Mouse (Mus musculus) heart, embryonic 15.5 days (tissue): ENCODE data around the gene Mrps18b. TPM values are rescaled to one million over a fixed set of nuclear protein-coding genes. Genes with fewer than 3 reads are reported as not detected.

Experiments used
- ATAC-seq: fragments of 200-750 bp; cut with Nextera tagmentation; replicated peaks from 2 replicates; pipeline ENCODE4 v1.8.0; 2017; ENCODE audit warnings: low read depth, moderate TSS enrichment; ENCODE audit not compliant: insufficient number of reproducible peaks, insufficient read depth, low FRiP score
- H3K27ac ChIP-seq: fragments of 300-500 bp; sonication (generic); 2 replicates; pipeline ENCODE4 v1.5.1; 2015; ENCODE audit warnings: mild to moderate bottlenecking, inconsistent platforms
- H3K27me3 ChIP-seq: fragments of 300-500 bp; sonication (generic); 2 replicates; pipeline ENCODE4 v1.6.1; 2015; ENCODE audit warnings: inconsistent platforms
- H3K36me3 ChIP-seq: fragments of 300-500 bp; sonication (generic); 2 replicates; pipeline ENCODE4 v1.6.1; 2015; ENCODE audit warnings: mild to moderate bottlenecking, inconsistent platforms
- H3K4me1 ChIP-seq: fragments of 300-500 bp; sonication (generic); replicated peaks from 2 replicates; pipeline ENCODE4 v1.6.1; 2015; ENCODE audit warnings: inconsistent platforms
- H3K4me2 ChIP-seq: fragments of 300-500 bp; sonication (generic); 2 replicates; pipeline ENCODE4 v1.6.1; 2015; ENCODE audit warnings: inconsistent platforms, mild to moderate bottlenecking, moderate library complexity
- H3K4me3 ChIP-seq: fragments of 300-500 bp; sonication (generic); 2 replicates; pipeline ENCODE4 v1.5.1; 2015; ENCODE audit warnings: mild to moderate bottlenecking, inconsistent platforms
- H3K9ac ChIP-seq: fragments of 300-500 bp; sonication (generic); 2 replicates; pipeline ENCODE4 v1.6.1; 2015; ENCODE audit warnings: mild to moderate bottlenecking, inconsistent platforms
- H3K9me3 ChIP-seq: fragments of 300-500 bp; sonication (generic); replicated peaks from 2 replicates; pipeline ENCODE4 v1.6.1; 2016; ENCODE audit warnings: inconsistent platforms
- WGBS: fragments of 180-500 bp; shearing (Covaris S2); methylation state at CpG from one replicate; pipeline ENCODE4 v1.1.7; 2015; ENCODE audit warnings: mixed read lengths; 5-methylcytosine and 5-hydroxymethylcytosine counted together
- polyA plus RNA-seq: library from polyadenylated mRNA; unstranded; fragments of >200 nt; fragmentation: Nextera tagmentation; extraction: Ambion mirVana; gene quantifications from 2 replicates; pipeline ENCODE4 v1.2.1, GENCODE M21; 2015

Mrps18b gene
- polyA plus RNA-seq, 1 experiment from 2014 or later = 64.2 TPM

DNA sequence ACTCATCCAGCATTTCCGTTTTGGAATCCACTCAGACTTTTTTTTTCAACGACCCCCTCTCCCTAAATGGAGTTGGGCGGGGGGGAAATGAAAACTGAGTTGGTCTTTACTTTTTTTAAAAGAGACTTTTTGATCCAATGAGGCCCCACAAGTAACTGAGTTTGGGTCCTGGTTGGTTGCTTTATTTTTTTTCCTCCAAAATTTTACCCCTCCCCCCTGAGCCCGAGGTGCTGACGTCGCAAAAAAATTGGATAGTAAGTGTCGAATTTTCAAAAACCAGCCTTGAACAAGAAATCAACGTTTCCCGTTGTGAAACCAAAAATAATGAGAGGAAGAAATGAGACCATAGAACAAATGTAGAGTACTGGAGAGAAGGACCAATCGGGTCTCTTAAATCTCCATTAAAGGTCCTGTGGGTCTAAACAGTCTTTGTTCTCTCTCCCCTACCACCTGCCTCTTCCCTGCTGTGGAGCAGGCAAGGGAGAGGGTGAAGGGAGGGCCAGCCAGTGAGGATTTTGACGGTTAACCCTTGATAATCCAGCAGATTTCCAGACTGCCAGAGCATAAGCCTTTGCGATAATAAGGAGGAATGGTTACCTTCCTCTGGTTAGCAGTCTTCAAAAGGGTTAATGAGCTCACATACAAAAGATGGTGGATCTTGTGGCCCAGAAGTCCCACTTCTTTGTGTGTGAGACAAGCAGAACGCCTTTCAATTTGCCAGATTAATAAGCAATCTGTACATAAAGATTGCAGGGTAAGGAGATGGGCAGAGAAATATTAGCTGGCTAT is 1.5 kb upstream of the Mrps18b start:
- Histone ChIP-seq H3K9ac (peak overlapping the region; percentile 86), H3K4me1 (peaks cover 41% of the 10 kb centered on the region), H3K4me2 (peak overlapping the region; percentile 78), H3K27me3 (no peaks in the 10 kb centered on the region), H3K9me3 (no peaks in the 10 kb centered on the region), H3K36me3 (peaks cover 19% of the 10 kb centered on the region), H3K27ac (peak overlapping the region; percentile 97), H3K4me3 (peak overlapping the region; percentile 83)
- 0% methylated on average over 13 of the region's 13 CpGs for WGBS
- ATAC-seq = no peak

- 0% methylated on average over 8 of the region's 8 CpGs for WGBS
- Histone ChIP-seq H3K4me2 (peak overlapping the region; percentile 78), H3K36me3 (peaks cover 25% of the 10 kb centered on the region), H3K27me3 (no peaks in the 10 kb centered on the region), H3K9me3 (no peaks in the 10 kb centered on the region), H3K27ac (peak overlapping the region; percentile 97), H3K4me1 (peaks cover 36% of the 10 kb centered on the region), H3K4me3 (peak overlapping the region; percentile 83), H3K9ac (peak overlapping the region; percentile 86)
- no peak for ATAC-seq
These were observed 914 bp upstream of the Mrps18b start for GRCm38 (mm10) chr17:35917143-35917462.

- peak; percentile 8; the same call in 1 of the 2 replicates for ATAC-seq
- peaks cover 25% of the 10 kb centered on the region for H3K4me1 ChIP-seq
- H3K9ac ChIP-seq = peak overlapping the region; percentile 63
- 2% methylated on average over 28 of the region's 28 CpGs for WGBS
- peaks cover 31% of the 10 kb centered on the region for H3K36me3 ChIP-seq
- no peaks in the 10 kb centered on the region for H3K9me3 ChIP-seq
- H3K4me3 ChIP-seq = peak overlapping the region; percentile 83
- peak overlapping the region; percentile 73 for H3K4me2 ChIP-seq
- peak overlapping the region; percentile 93 for H3K27ac ChIP-seq
- H3K27me3 ChIP-seq = no peaks in the 10 kb centered on the region
These were observed 472 bp downstream of the Mrps18b start for GRCm38 (mm10) chr17:35915538-35916296.

GRCm38 (mm10) chr17:35914975-35915374 is 1.2 kb downstream of the Mrps18b start:
- Histone ChIP-seq H3K9ac (no peak overlapping the region), H3K36me3 (peaks cover 31% of the 10 kb centered on the region), H3K4me1 (peaks cover 20% of the 10 kb centered on the region), H3K4me3 (peak overlapping the region; percentile 83), H3K27me3 (no peaks in the 10 kb centered on the region), H3K9me3 (no peaks in the 10 kb centered on the region), H3K4me2 (peak overlapping the region; percentile 73), H3K27ac (no peak overlapping the region)
- WGBS = 74% methylated on average over 6 of the region's 6 CpGs
- ATAC-seq = no peak

GRCm38 (mm10) chr17:35909919-35910369 is 6.2 kb downstream of the Mrps18b start, which contains the start of gene Atat1:
Gene Atat1 (minus strand): TSS chr17:35910075.
- H3K9ac ChIP-seq = peak within 1 kb of the TSS; percentile 69
- no peaks in the 10 kb centered on the region for H3K27me3 ChIP-seq
- peaks cover 18% of the 10 kb centered on the region for H3K4me1 ChIP-seq
- H3K36me3 ChIP-seq = peaks cover 35% of the 10 kb centered on the region
- peak within 1 kb of the TSS; percentile 75 for H3K27ac ChIP-seq
- peak within 1 kb of the TSS; percentile 78 for H3K4me3 ChIP-seq
- ATAC-seq = peak; percentile 85
- no peaks in the 10 kb centered on the region for H3K9me3 ChIP-seq
- peak within 1 kb of the TSS; percentile 79 for H3K4me2 ChIP-seq
- 2% methylated on average over 25 of the region's 25 CpGs for WGBS

- Histone ChIP-seq H3K36me3 (peaks cover 31% of the 10 kb centered on the region), H3K4me1 (peaks cover 17% of the 10 kb centered on the region), H3K4me3 (peak overlapping the region; percentile 78), H3K9me3 (no peaks in the 10 kb centered on the region), H3K4me2 (peak overlapping the region; percentile 79), H3K9ac (peak overlapping the region; percentile 69), H3K27ac (peak overlapping the region; percentile 75), H3K27me3 (no peaks in the 10 kb centered on the region)
- ATAC-seq = peak; percentile 29
- 27% methylated on average over 20 of the region's 20 CpGs for WGBS
These were observed 6.8 kb downstream of the Mrps18b start for GRCm38 (mm10) chr17:35909186-35909918.

GRCm38 (mm10) chr17:35907609-35908008 is 8.6 kb downstream of the Mrps18b start:
- no peak for ATAC-seq
- Histone ChIP-seq H3K4me2 (no peak overlapping the region), H3K27me3 (no peaks in the 10 kb centered on the region), H3K9ac (no peak overlapping the region), H3K4me3 (no peak overlapping the region), H3K4me1 (peaks cover 34% of the 10 kb centered on the region), H3K9me3 (no peaks in the 10 kb centered on the region), H3K27ac (no peak overlapping the region), H3K36me3 (peaks cover 18% of the 10 kb centered on the region)
- 73% methylated on average over 2 of the region's 2 CpGs for WGBS

DNA sequence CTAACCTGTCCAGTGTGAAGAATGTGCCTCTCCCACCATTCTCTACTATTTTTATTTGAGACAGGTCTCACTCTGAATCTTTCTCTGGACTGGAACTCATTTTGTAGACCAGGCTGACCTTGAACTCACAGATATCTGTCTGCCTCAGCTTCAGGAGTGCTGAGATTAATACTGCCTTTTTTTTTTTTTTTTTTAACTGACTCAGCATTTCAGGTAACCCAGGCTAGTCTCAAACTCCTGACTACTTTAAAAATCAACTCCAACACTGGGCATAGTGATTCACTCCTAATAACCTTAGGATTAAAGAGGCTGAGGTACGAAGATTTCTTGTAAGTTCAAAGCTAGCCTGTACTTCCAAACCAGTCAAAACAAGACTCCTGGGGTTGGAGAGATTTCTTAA is 10.6 kb downstream of the Mrps18b start:
- Histone ChIP-seq H3K9me3 (no peaks in the 10 kb centered on the region), H3K27ac (no peak overlapping the region), H3K36me3 (peaks cover 11% of the 10 kb centered on the region; the same call in 1 of the 2 replicates), H3K27me3 (no peaks in the 10 kb centered on the region), H3K4me1 (peaks cover 34% of the 10 kb centered on the region), H3K4me2 (no peak overlapping the region), H3K4me3 (no peak overlapping the region), H3K9ac (no peak overlapping the region)
- no peak for ATAC-seq
- 96% methylated on average over 1 of the region's 1 CpGs for WGBS

DNA sequence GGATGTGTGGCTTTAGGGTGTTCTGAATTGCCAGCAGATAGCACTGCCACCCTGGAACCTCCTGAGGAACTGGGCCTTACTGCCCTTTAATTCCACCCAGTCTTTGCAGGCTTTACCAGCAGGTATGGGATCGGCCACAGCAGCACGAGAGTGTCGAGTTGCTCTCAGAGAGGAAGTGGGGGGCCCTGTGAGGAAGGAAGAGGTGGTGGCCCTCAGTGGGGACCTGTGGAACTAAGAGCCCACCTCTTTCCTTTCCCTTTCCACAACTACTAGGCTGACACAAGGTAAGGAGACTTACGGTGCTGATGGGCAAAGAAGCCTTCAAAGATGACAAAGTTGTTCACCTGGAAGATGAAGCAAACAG is 12.2 kb downstream of the Mrps18b start:
- Histone ChIP-seq H3K27ac (peak overlapping the region; percentile 80), H3K36me3 (peaks cover 11% of the 10 kb centered on the region; the same call in 1 of the 2 replicates), H3K4me2 (peak overlapping the region; percentile 12; the same call in 1 of the 2 replicates), H3K27me3 (no peaks in the 10 kb centered on the region), H3K4me3 (no peak overlapping the region), H3K9ac (peak overlapping the region; percentile 22), H3K9me3 (no peaks in the 10 kb centered on the region), H3K4me1 (peaks cover 26% of the 10 kb centered on the region)
- WGBS = 60% methylated on average over 4 of the region's 4 CpGs
- ATAC-seq = peak; percentile 7; the same call in 1 of the 2 replicates

DNA sequence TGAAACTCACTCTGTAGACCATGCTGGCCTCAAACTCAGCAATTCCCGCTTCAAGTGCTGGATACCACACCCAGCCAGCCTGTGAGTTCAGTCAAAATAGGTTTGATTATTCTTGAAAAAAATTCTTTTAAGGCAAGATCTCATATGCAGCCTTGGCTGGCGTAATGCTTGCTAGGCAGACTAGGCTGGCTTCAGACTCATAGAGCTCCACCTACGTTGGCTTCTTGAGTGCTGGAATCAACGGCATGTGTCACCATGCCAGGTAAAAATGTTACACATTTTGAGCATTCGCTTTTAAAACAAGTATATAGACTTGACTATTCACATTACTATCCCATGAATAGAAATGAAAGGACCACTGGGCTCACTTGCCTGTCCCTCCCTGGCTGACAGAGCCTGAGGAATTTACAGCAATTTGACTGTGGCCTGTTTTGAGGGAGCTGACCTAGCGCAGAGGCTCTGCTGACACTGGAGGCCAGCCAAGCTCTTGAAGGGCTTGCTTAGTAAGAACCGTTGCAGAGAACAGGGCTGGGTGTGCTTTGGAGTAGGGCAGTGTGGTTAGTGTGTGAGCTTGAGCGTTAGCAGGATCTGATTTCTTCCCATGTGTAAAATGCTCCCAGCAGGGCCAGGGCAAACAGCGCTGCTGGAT is 12.7 kb downstream of the Mrps18b start:
- H3K36me3 ChIP-seq = peaks cover 11% of the 10 kb centered on the region; the same call in 1 of the 2 replicates
- H3K4me2 ChIP-seq = peak overlapping the region; percentile 12; the same call in 1 of the 2 replicates
- H3K9me3 ChIP-seq = no peaks in the 10 kb centered on the region
- peaks cover 21% of the 10 kb centered on the region for H3K4me1 ChIP-seq
- peak; percentile 80 for ATAC-seq
- peak overlapping the region; percentile 80 for H3K27ac ChIP-seq
- peak overlapping the region; percentile 22; the same call in 1 of the 2 replicates for H3K9ac ChIP-seq
- H3K27me3 ChIP-seq = no peaks in the 10 kb centered on the region
- 59% methylated on average over 9 of the region's 9 CpGs for WGBS
- H3K4me3 ChIP-seq = no peak overlapping the region
